ENCODE assay signal across 7 mouse cellular contexts in the genomic region with DNA sequence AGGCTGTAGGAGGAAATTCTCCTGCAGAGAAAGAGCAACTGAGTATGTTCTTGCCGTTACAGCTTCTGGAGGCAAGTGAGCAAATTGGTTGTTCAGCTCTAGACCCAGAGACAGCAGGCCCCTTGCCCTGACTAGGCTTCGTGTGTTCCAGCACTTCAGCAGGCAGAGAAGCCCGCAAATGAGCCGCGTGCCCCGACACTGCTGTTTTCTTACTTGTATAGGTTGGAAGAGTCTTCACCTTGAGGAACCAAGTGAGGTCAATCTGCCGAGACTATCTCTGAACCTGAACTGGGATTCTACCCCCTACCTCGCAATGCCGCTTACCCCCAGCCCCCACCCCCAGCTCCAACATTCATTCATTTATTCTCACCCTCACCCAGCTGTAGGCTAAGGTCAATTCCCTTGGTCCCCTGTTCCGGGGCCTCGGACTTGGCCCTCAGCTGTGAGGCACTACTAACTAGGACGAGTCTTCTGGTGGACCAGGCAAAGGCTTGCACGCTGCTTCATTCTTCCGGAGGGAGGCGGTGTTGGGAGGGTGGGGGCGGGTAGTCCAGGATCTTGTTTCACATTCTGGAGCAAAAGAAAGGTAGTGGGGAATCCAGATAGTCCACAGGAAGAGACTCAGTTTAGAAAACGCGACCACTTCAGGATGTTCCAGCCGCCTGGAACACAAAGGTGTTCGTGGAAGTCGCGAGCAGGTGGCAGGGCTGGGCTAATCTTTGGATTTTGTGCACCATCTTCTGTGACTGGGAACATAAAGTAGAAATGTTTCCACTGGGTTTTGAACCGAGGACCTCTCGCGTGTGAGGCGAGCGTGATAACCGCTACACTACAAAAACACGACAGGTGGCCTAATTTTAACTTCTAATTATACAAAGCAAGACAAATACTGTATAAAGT. TPM values are rescaled to one million over a fixed set of nuclear protein-coding genes. Genes with fewer than 3 reads are reported as not detected.
DNase-seq lines count a peak whose midpoint lies in the region; ATAC-seq lines count a peak whose summit lies in the region.

No protein-coding gene starts in this region.

- no peak overlapping the region for H3K9ac ChIP-seq in forebrain, embryonic 13.5 days
- H3K9ac ChIP-seq in neural tube, embryonic 12.5 days, result no peak overlapping the region

- 6% methylated on average over 29 of the region's 29 CpGs for WGBS in forebrain, embryonic 13.5 days
- 2% methylated on average over 29 of the region's 29 CpGs for WGBS in limb, embryonic 10.5 days
- 5% methylated on average over 29 of the region's 29 CpGs for WGBS in neural tube, embryonic 12.5 days

- no peak for ATAC-seq in megakaryocyte, adult 5-6 weeks (ENCODE audit: poor library complexity, severe bottlenecking)
- ATAC-seq in forebrain, embryonic 13.5 days, result peak; percentile 33
- 0 out of 2 replicates have a peak, but pooled peaks have one; percentile 4 for ATAC-seq in neural tube, embryonic 12.5 days (ENCODE audit: low FRiP score, low read depth)
- ATAC-seq in CD4-positive, CD25-positive, alpha-beta regulatory T cell, adult 4 months, result no peak

- peaks cover 29% of the 10 kb centered on the region for H3K4me1 ChIP-seq in megakaryocyte, embryonic 14.5 days
- H3K4me1 ChIP-seq in forebrain, embryonic 13.5 days, result peaks cover 14% of the 10 kb centered on the region; the same call in 1 of the 2 replicates
- H3K4me1 ChIP-seq in limb, embryonic 10.5 days, result peaks cover 11% of the 10 kb centered on the region
- peaks cover 6% of the 10 kb centered on the region; the same call in 1 of the 2 replicates for H3K4me1 ChIP-seq in neural tube, embryonic 12.5 days

- peak overlapping the region; percentile 64 for H3K4me2 ChIP-seq in forebrain, embryonic 13.5 days
- peak overlapping the region; percentile 61 for H3K4me2 ChIP-seq in neural tube, embryonic 12.5 days (replicated peaks)

- peak overlapping the region; percentile 86 for H3K4me3 ChIP-seq in megakaryocyte, embryonic 14.5 days (replicated peaks)
- H3K4me3 ChIP-seq in forebrain, embryonic 13.5 days, result peak overlapping the region; percentile 40
- peak overlapping the region; percentile 57 for H3K4me3 ChIP-seq in limb, embryonic 10.5 days
- H3K4me3 ChIP-seq in neural tube, embryonic 12.5 days, result peak overlapping the region; percentile 27

- H3K9me3 ChIP-seq in megakaryocyte, embryonic 14.5 days, result no peaks in the 10 kb centered on the region
- H3K9me3 ChIP-seq in forebrain, embryonic 13.5 days (replicated peaks), result no peaks in the 10 kb centered on the region
- H3K9me3 ChIP-seq in limb, embryonic 10.5 days (replicated peaks), result no peaks in the 10 kb centered on the region
- H3K9me3 ChIP-seq in neural tube, embryonic 12.5 days, result no peaks in the 10 kb centered on the region

- peaks cover 45% of the 10 kb centered on the region for H3K27me3 ChIP-seq in megakaryocyte, embryonic 14.5 days (replicated peaks)
- peaks cover 20% of the 10 kb centered on the region for H3K27me3 ChIP-seq in forebrain, embryonic 13.5 days
- peaks cover 11% of the 10 kb centered on the region; the same call in 1 of the 2 replicates for H3K27me3 ChIP-seq in limb, embryonic 10.5 days (ENCODE audit: low read depth, poor library complexity, severe bottlenecking)
- peaks cover 11% of the 10 kb centered on the region for H3K27me3 ChIP-seq in neural tube, embryonic 12.5 days (replicated peaks)

- peak; percentile 64 for DNase-seq in cerebellum, adult 11 months
- peak; percentile 50 for DNase-seq in limb, embryonic 10.5 days (ENCODE audit: low spot score)

- H3K36me3 ChIP-seq in megakaryocyte, embryonic 14.5 days (replicated peaks; ENCODE audit: low read length), result peaks cover 3% of the 10 kb centered on the region
- H3K36me3 ChIP-seq in forebrain, embryonic 13.5 days (ENCODE audit: poor library complexity, severe bottlenecking), result peaks cover 2% of the 10 kb centered on the region; the same call in 1 of the 2 replicates
- H3K36me3 ChIP-seq in limb, embryonic 10.5 days, result 0 out of 2 replicates have a peak, but pooled peaks cover under 1% of the 10 kb centered on the region
- 0 out of 2 replicates have a peak, but pooled peaks cover 2% of the 10 kb centered on the region for H3K36me3 ChIP-seq in neural tube, embryonic 12.5 days

- no peak overlapping the region for H3K27ac ChIP-seq in forebrain, embryonic 13.5 days
- no peak overlapping the region for H3K27ac ChIP-seq in limb, embryonic 10.5 days
- H3K27ac ChIP-seq in neural tube, embryonic 12.5 days, result no peak overlapping the region

RNA-seq across cellular contexts. Expression of a gene that starts 12.1 kb away (rescaled TPM):
- 1.6 and 7.8 TPM in 2 replicates for polyA plus RNA-seq in megakaryocyte, embryonic 14.5 days (2012; ENCODE audit: insufficient read depth, low replicate concordance)
- total RNA-seq in megakaryocyte, adult 5-6 weeks (2015), result 5.1 and 5.2 TPM in 2 replicates
- 6.8 and 11.2 TPM in 2 replicates for total RNA-seq in megakaryocyte, adult 5-6 weeks (2017)
- 12.4 and 13.4 TPM in 2 replicates for polyA plus RNA-seq in forebrain, embryonic 13.5 days (2015; fragmentation: Nextera tagmentation; extraction: Ambion mirVana)
- 16.9 and 17.1 TPM in 2 replicates for polyA plus RNA-seq in limb, embryonic 10.5 days (2016; fragmentation: Nextera tagmentation; extraction: Ambion mirVana)
- polyA plus RNA-seq in neural tube, embryonic 12.5 days (2016; fragmentation: Nextera tagmentation; extraction: Ambion mirVana), result 11.4 TPM in 2 replicates
- polyA plus RNA-seq in CD4-positive, CD25-positive, alpha-beta regulatory T cell, adult 4 months (2017; shearing (Covaris generic)), result 10 to 100 TPM; 12.4 to 14.5 TPM

RNA-seq across cellular contexts. Expression of a gene that starts 42.6 kb away (rescaled TPM):
- 0.07 TPM in 1 of 2 replicates, not detected in the other for polyA plus RNA-seq in megakaryocyte, embryonic 14.5 days (2012; ENCODE audit: insufficient read depth, low replicate concordance)
- 18.8 and 20.3 TPM in 2 replicates for total RNA-seq in megakaryocyte, adult 5-6 weeks (2015)
- 39.8 and 46.7 TPM in 2 replicates for total RNA-seq in megakaryocyte, adult 5-6 weeks (2017)
- polyA plus RNA-seq in forebrain, embryonic 13.5 days (2015; fragmentation: Nextera tagmentation; extraction: Ambion mirVana), result 61.4 and 61.8 TPM in 2 replicates
- 55.7 and 69.0 TPM in 2 replicates for polyA plus RNA-seq in limb, embryonic 10.5 days (2016; fragmentation: Nextera tagmentation; extraction: Ambion mirVana)
- polyA plus RNA-seq in neural tube, embryonic 12.5 days (2016; fragmentation: Nextera tagmentation; extraction: Ambion mirVana), result 51.9 and 57.7 TPM in 2 replicates
- 10 to 100 TPM; 29.6 to 34.2 TPM for polyA plus RNA-seq in CD4-positive, CD25-positive, alpha-beta regulatory T cell, adult 4 months (2017; shearing (Covaris generic))

RNA-seq across cellular contexts. Expression of a gene that starts 54.1 kb away (rescaled TPM):
- polyA plus RNA-seq in megakaryocyte, embryonic 14.5 days (2012; ENCODE audit: insufficient read depth, low replicate concordance), result not detected in 2 replicates
- total RNA-seq in megakaryocyte, adult 5-6 weeks (2015), result not detected in 2 replicates
- not detected in 2 replicates for total RNA-seq in megakaryocyte, adult 5-6 weeks (2017)
- polyA plus RNA-seq in forebrain, embryonic 13.5 days (2015; fragmentation: Nextera tagmentation; extraction: Ambion mirVana), result not detected in 2 replicates
- 0.08 and 0.10 TPM in 2 replicates for polyA plus RNA-seq in limb, embryonic 10.5 days (2016; fragmentation: Nextera tagmentation; extraction: Ambion mirVana)
- polyA plus RNA-seq in neural tube, embryonic 12.5 days (2016; fragmentation: Nextera tagmentation; extraction: Ambion mirVana), result not detected in 2 replicates
- polyA plus RNA-seq in CD4-positive, CD25-positive, alpha-beta regulatory T cell, adult 4 months (2017; shearing (Covaris generic)), result not detected

Comparison
In these comparisons a context has a peak if more than half of its experiments do, and no peak if none do; other contexts are left out.
1. H3K4me3 ChIP-seq: peak in every context shown above with its lines; median percentile 86 in megakaryocyte, embryonic 14.5 days; 57 in limb, embryonic 10.5 days; 40 in forebrain, embryonic 13.5 days; 27 in neural tube, embryonic 12.5 days.
2. ATAC-seq: peak in forebrain, embryonic 13.5 days (single experiment) and neural tube, embryonic 12.5 days (single experiment); none in megakaryocyte, adult 5-6 weeks (single experiment) and CD4-positive, CD25-positive, alpha-beta regulatory T cell, adult 4 months (single experiment).
3. RNA of a gene that starts 42.6 kb away (polyA plus RNA-seq): 55.7 to 69.0 TPM in limb, embryonic 10.5 days, 61.4 to 61.8 TPM in forebrain, embryonic 13.5 days, 51.9 to 57.7 TPM in neural tube, embryonic 12.5 days and 29.6 to 34.2 TPM in CD4-positive, CD25-positive, alpha-beta regulatory T cell, adult 4 months; 0.07 TPM in megakaryocyte, embryonic 14.5 days; every median in the first group is over 10 times any median in the second.